Mouse (Mus musculus) activated CD4-positive, CD25-positive, alpha-beta regulatory T cell, adult 4 months (primary cell): Measurements from ENCODE around the gene Gstm3. TPM values are rescaled to one million over a fixed set of nuclear protein-coding genes. Genes with fewer than 3 reads are reported as not detected.

Experiments
- ATAC-seq: one replicate; pipeline ENCODE4 v1.8.0; 2017
- polyA plus RNA-seq, 2 experiments: library from polyadenylated mRNA; unstranded; fragments of 100-300 nt; shearing (Covaris generic); gene quantifications; one replicate each; pipeline ENCODE4 v1.2.1; 2017

Gstm3 gene
- polyA plus RNA-seq, 2 experiments from 2014 or later = not detected

GRCm38 (mm10) chr3:107928691-107929090, 40.4 kb downstream of the Gstm3 start:
- ATAC-seq = no peak

GRCm38 (mm10) chr3:107927841-107928240, 41.2 kb downstream of the Gstm3 start:
- no peak for ATAC-seq

- ATAC-seq = no peak
These were observed 43.7 kb downstream of the Gstm3 start for GRCm38 (mm10) chr3:107925335-107925734.

- ATAC-seq = no peak
These were observed 48.7 kb downstream of the Gstm3 start for GRCm38 (mm10) chr3:107920348-107920747.

GRCm38 (mm10) chr3:107917783-107918408, 51.2 kb downstream of the Gstm3 start:
- ATAC-seq = no peak

GRCm38 (mm10) chr3:107917097-107917496, 52.0 kb downstream of the Gstm3 start:
- no peak for ATAC-seq

- ATAC-seq = no peak
These were observed 52.4 kb downstream of the Gstm3 start for GRCm38 (mm10) chr3:107916674-107917073.

Other genes with a start within 250 kb of the Gstm3 start
- gene Csf1, start 208.8 kb downstream of the Gstm3 start, polyA plus RNA-seq = 10 to 100 TPM; 11.0 to 23.3 TPM
- gene Eps8l3, start 92.1 kb downstream of the Gstm3 start, polyA plus RNA-seq = not detected
- not detected for gene Gstm5, start 73.5 kb downstream of the Gstm3 start, polyA plus RNA-seq
- gene Gstm7, start 37.5 kb downstream of the Gstm3 start, polyA plus RNA-seq = under 1 TPM in 1 of 2 experiments, not detected in 1; 0.94 TPM
- not detected for gene Gstm6, start 25.5 kb downstream of the Gstm3 start, polyA plus RNA-seq
- not detected for gene Gstm2, start 17.2 kb upstream of the Gstm3 start, polyA plus RNA-seq
- gene Gstm1, start 48.7 kb upstream of the Gstm3 start, polyA plus RNA-seq = 1 to 10 TPM; 1.2 to 1.4 TPM
- 1 to 10 TPM; 3.2 to 3.4 TPM for gene Gstm4, start 75.6 kb upstream of the Gstm3 start, polyA plus RNA-seq
- gene Ampd2, start 117.4 kb upstream of the Gstm3 start, polyA plus RNA-seq = 10 to 100 TPM; 13.6 to 21.6 TPM
- not detected for gene Gnat2, start 123.5 kb upstream of the Gstm3 start, polyA plus RNA-seq
- gene Gnai3, start 176.9 kb upstream of the Gstm3 start, polyA plus RNA-seq = 100 to 1,000 TPM; 109 to 113 TPM
- not detected for gene Gpr61, start 185.6 kb upstream of the Gstm3 start, polyA plus RNA-seq
- gene Amigo1, start 217.1 kb upstream of the Gstm3 start, polyA plus RNA-seq = under 1 TPM; 0.09 to 0.19 TPM
- 1 to 10 TPM; 5.9 to 6.9 TPM for gene Cyb561d1, start 231.9 kb upstream of the Gstm3 start, polyA plus RNA-seq
- gene Atxn7l2, start 241.7 kb upstream of the Gstm3 start, polyA plus RNA-seq = 1 to 10 TPM; 4.3 to 7.8 TPM